Mouse (Mus musculus): ENCODE data around the gene Cbx6. TPM values are rescaled to one million over a fixed set of nuclear protein-coding genes. Genes with fewer than 3 reads are reported as not detected.

Gene Cbx6
- polyA plus RNA-seq, 1 experiment from 2014 or later, result 52.2 TPM

GRCm38 (mm10) chr15:79785056-79785455 lies 49.4 kb downstream of the Cbx6 start:
- H3K4me2 ChIP-seq (replicated peaks; ENCODE audit: low read depth, low read length), result no peak overlapping the region
- H3K9me3 ChIP-seq (ENCODE audit: low read length), result no peaks in the 10 kb centered on the region
- no peak overlapping the region for H3K4me3 ChIP-seq (ENCODE audit: low read depth, low read length)
- H3K36me3 ChIP-seq (ENCODE audit: insufficient read depth, low read length), result no peaks in the 10 kb centered on the region
- DNase-seq (ENCODE audit: low spot score), result no peak
- no peak overlapping the region for H3K9ac ChIP-seq (replicated peaks; ENCODE audit: low read depth)
- H3K27me3 ChIP-seq (replicated peaks; ENCODE audit: insufficient read depth, low read length), result no peaks in the 10 kb centered on the region
- no peaks in the 10 kb centered on the region for H3K4me1 ChIP-seq (ENCODE audit: insufficient read depth, low read depth, low read length)
- no peak for ATAC-seq
- no peak overlapping the region for H3K27ac ChIP-seq (ENCODE audit: low read length)
- WGBS, result 23% methylated on average over 1 of the region's 1 CpGs
- no peak for TF ChIP-seq CTCF (IDR thresholded peaks at IDR 0.05)
- no peak for TF ChIP-seq EP300 (IDR thresholded peaks at IDR 0.05)

GRCm38 (mm10) chr15:79777749-79778148 lies 56.7 kb downstream of the Cbx6 start, which contains the start of gene Dnal4:
TSS of gene Dnal4 (minus strand) at chr15:79777849.
- no peak for TF ChIP-seq EP300 (IDR thresholded peaks at IDR 0.05)
- no peak for TF ChIP-seq CTCF (IDR thresholded peaks at IDR 0.05)
- H3K4me2 ChIP-seq (replicated peaks; ENCODE audit: low read depth, low read length), result no peak within 1 kb of the TSS
- no peak for DNase-seq (ENCODE audit: low spot score)
- ATAC-seq, result no peak
- no peaks in the 10 kb centered on the region for H3K9me3 ChIP-seq (ENCODE audit: low read length)
- peaks cover 7% of the 10 kb centered on the region; the same call in 1 of the 2 replicates for H3K4me1 ChIP-seq (ENCODE audit: insufficient read depth, low read depth, low read length)
- H3K27me3 ChIP-seq (replicated peaks; ENCODE audit: insufficient read depth, low read length), result no peaks in the 10 kb centered on the region
- no peak within 1 kb of the TSS for H3K9ac ChIP-seq (replicated peaks; ENCODE audit: low read depth)
- no peaks in the 10 kb centered on the region for H3K36me3 ChIP-seq (ENCODE audit: insufficient read depth, low read length)
- no peak within 1 kb of the TSS for H3K4me3 ChIP-seq (ENCODE audit: low read depth, low read length)
- H3K27ac ChIP-seq (ENCODE audit: low read length), result no peak within 1 kb of the TSS

- 51% methylated on average over 7 of the region's 7 CpGs for WGBS
- no peak overlapping the region for H3K4me3 ChIP-seq (ENCODE audit: low read depth, low read length)
- H3K27me3 ChIP-seq (replicated peaks; ENCODE audit: insufficient read depth, low read length), result no peaks in the 10 kb centered on the region
- TF ChIP-seq CTCF (IDR thresholded peaks at IDR 0.05), result no peak
- TF ChIP-seq EP300 (IDR thresholded peaks at IDR 0.05), result no peak
- peaks cover 7% of the 10 kb centered on the region; the same call in 1 of the 2 replicates for H3K4me1 ChIP-seq (ENCODE audit: insufficient read depth, low read depth, low read length)
- no peaks in the 10 kb centered on the region for H3K9me3 ChIP-seq (ENCODE audit: low read length)
- no peak for ATAC-seq
- no peak for DNase-seq (ENCODE audit: low spot score)
- H3K4me2 ChIP-seq (replicated peaks; ENCODE audit: low read depth, low read length), result no peak overlapping the region
- H3K36me3 ChIP-seq (ENCODE audit: insufficient read depth, low read length), result no peaks in the 10 kb centered on the region
- H3K27ac ChIP-seq (ENCODE audit: low read length), result no peak overlapping the region
- H3K9ac ChIP-seq (replicated peaks; ENCODE audit: low read depth), result no peak overlapping the region
These were observed 58.8 kb downstream of the Cbx6 start for GRCm38 (mm10) chr15:79775662-79776061.

- ATAC-seq (peak; percentile 99), DNase-seq (ENCODE audit: low spot score) (peak; percentile 99)
- Histone ChIP-seq H3K9ac (replicated peaks; ENCODE audit: low read depth) (peak overlapping the region; percentile 76), H3K4me3 (ENCODE audit: low read depth, low read length) (peak overlapping the region; percentile 90), H3K27me3 (replicated peaks; ENCODE audit: insufficient read depth, low read length) (no peaks in the 10 kb centered on the region), H3K9me3 (ENCODE audit: low read length) (no peaks in the 10 kb centered on the region), H3K4me2 (replicated peaks; ENCODE audit: low read depth, low read length) (peak overlapping the region; percentile 71), H3K36me3 (ENCODE audit: insufficient read depth, low read length) (no peaks in the 10 kb centered on the region), H3K4me1 (ENCODE audit: insufficient read depth, low read depth, low read length) (peaks cover 7% of the 10 kb centered on the region; the same call in 1 of the 2 replicates), H3K27ac (ENCODE audit: low read length) (peak overlapping the region; percentile 76)
- TF ChIP-seq CTCF (IDR thresholded peaks at IDR 0.05), result no peak
- TF ChIP-seq EP300 (IDR thresholded peaks at IDR 0.05), result no peak
- under 1% methylated on average over 49 of the region's 50 CpGs for WGBS
These were observed 60.1 kb downstream of the Cbx6 start for GRCm38 (mm10) chr15:79774117-79775027.

Other genes starting within 250 kb of the Cbx6 start
- 0.90 and 1.2 TPM in 2 replicates for gene Dmc1, start 229.6 kb downstream of the Cbx6 start, polyA plus RNA-seq (2015; fragmentation: Nextera tagmentation; extraction: Ambion mirVana)
- 1.2 and 1.3 TPM in 2 replicates for gene Fam227a, start 175.7 kb downstream of the Cbx6 start, polyA plus RNA-seq (2015; fragmentation: Nextera tagmentation; extraction: Ambion mirVana)
- gene Cby1, start 175.5 kb downstream of the Cbx6 start, polyA plus RNA-seq (2015; fragmentation: Nextera tagmentation; extraction: Ambion mirVana), result 43.5 and 45.3 TPM in 2 replicates
- gene Tomm22, start 163.8 kb downstream of the Cbx6 start, polyA plus RNA-seq (2015; fragmentation: Nextera tagmentation; extraction: Ambion mirVana), result 167 and 168 TPM in 2 replicates
- gene Josd1, start 146.8 kb downstream of the Cbx6 start, polyA plus RNA-seq (2015; fragmentation: Nextera tagmentation; extraction: Ambion mirVana), result 12.7 and 13.9 TPM in 2 replicates
- gene Gtpbp1, start 143.8 kb downstream of the Cbx6 start, polyA plus RNA-seq (2015; fragmentation: Nextera tagmentation; extraction: Ambion mirVana), result 16.9 and 17.9 TPM in 2 replicates
- gene Sun2, start 92.2 kb downstream of the Cbx6 start, polyA plus RNA-seq (2015; fragmentation: Nextera tagmentation; extraction: Ambion mirVana), result 4.5 and 5.1 TPM in 2 replicates
- gene Dnal4, start 56.8 kb downstream of the Cbx6 start, polyA plus RNA-seq (2015; fragmentation: Nextera tagmentation; extraction: Ambion mirVana), result 49.5 and 52.4 TPM in 2 replicates
- gene Nptxr, start 29.9 kb downstream of the Cbx6 start, polyA plus RNA-seq (2015; fragmentation: Nextera tagmentation; extraction: Ambion mirVana), result 1.0 and 1.2 TPM in 2 replicates
- 0.13 TPM in 1 of 2 replicates, not detected in the other for gene Npcd, start 451 bp downstream of the Cbx6 start, polyA plus RNA-seq (2015; fragmentation: Nextera tagmentation; extraction: Ambion mirVana)
- 24.8 and 29.5 TPM in 2 replicates for gene Apobec3, start 57.0 kb upstream of the Cbx6 start, polyA plus RNA-seq (2015; fragmentation: Nextera tagmentation; extraction: Ambion mirVana)
- gene Cbx7, start 136.4 kb upstream of the Cbx6 start, polyA plus RNA-seq (2015; fragmentation: Nextera tagmentation; extraction: Ambion mirVana), result 4.1 and 4.5 TPM in 2 replicates
- 10.5 and 14.2 TPM in 2 replicates for gene Pdgfb, start 180.3 kb upstream of the Cbx6 start, polyA plus RNA-seq (2015; fragmentation: Nextera tagmentation; extraction: Ambion mirVana)

Measured in lung, postnatal 0 days (tissue).